Mouse (Mus musculus) left cerebral cortex, postnatal 14 days (tissue): ENCODE data around the gene Zfp872. TPM values are rescaled to one million over a fixed set of nuclear protein-coding genes. Genes with fewer than 3 reads are reported as not detected.

Experiments
- DNase-seq, 2 experiments: peaks; one replicate each; pipeline ENCODE4 v3.0.0; 2021 to 2022; ENCODE audit warnings: low spot score in 2 of 2, mixed read lengths in 1 of 2
- intact Hi-C: fragments of 180-260 bp; cut with DNase I; formaldehyde crosslinking; loops from one replicate; pipeline ENCODE4 v1.15.1; 2025
- total RNA-seq, 2 experiments: library from RNA; stranded (reverse); gene quantifications; 2 replicates each; pipeline ENCODE4 v1.2.3; 2021

Gene Zfp872
- total RNA-seq, 2 experiments from 2014 or later: 0.24 TPM; not detected in 1

DNA sequence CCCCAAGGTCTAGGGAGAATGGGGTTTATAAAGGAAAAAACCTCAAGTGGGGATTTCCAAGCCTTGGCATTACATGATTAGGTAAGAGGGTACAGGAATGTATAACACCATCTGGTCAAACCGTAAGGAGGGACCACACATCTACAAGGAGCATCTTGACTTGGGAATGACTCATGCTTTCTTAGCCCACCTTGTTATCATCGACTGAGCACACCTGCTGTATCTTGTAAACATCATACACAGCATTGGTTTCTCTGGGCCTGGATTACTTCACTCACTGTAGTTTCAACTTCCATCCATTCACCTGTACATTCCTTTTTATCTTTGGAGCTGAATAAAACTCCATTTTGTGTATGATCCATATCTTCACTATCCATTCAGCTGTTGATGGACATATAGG lies 56.4 kb downstream of the Zfp872 start:
- intact Hi-C loops: no loop called here
- no peak for DNase-seq

Other genes starting within 250 kb of the Zfp872 start
- 10 to 100 TPM; 14.4 to 15.0 TPM for gene Swsap1, start 232.3 kb upstream of the Zfp872 start, total RNA-seq
- 1 to 10 TPM; 1.4 to 3.4 TPM for gene Epor, start 224.6 kb upstream of the Zfp872 start, total RNA-seq
- gene Rgl3, start 198.6 kb upstream of the Zfp872 start, total RNA-seq: 1 to 10 TPM; 1.7 to 2.4 TPM
- 1 to 10 TPM; 7.3 to 7.7 TPM for gene Ccdc151, start 185.5 kb upstream of the Zfp872 start, total RNA-seq
- 100 to 1,000 TPM in 1 of 2 experiments, 10 to 100 TPM in 1; 98.9 to 102 TPM for gene Prkcsh, start 185.3 kb upstream of the Zfp872 start, total RNA-seq
- gene Elavl3, start 136.1 kb upstream of the Zfp872 start, total RNA-seq: 100 to 1,000 TPM; 155 to 168 TPM
- 1 to 10 TPM; 1.4 to 3.7 TPM for gene Gm49318, start 116.8 kb upstream of the Zfp872 start, total RNA-seq
- 10 to 100 TPM; 19.0 to 21.6 TPM for gene Zfp653, start 116.7 kb upstream of the Zfp872 start, total RNA-seq
- gene Ecsit, start 102.7 kb upstream of the Zfp872 start, total RNA-seq: 10 to 100 TPM; 41.5 to 43.2 TPM
- under 1 TPM; 0.88 to 0.93 TPM for gene Cnn1, start 88.9 kb upstream of the Zfp872 start, total RNA-seq
- 10 to 100 TPM; 62.0 to 64.2 TPM for gene Elof1, start 70.9 kb upstream of the Zfp872 start, total RNA-seq
- under 1 TPM; 0.40 to 0.53 TPM for gene Acp5, start 52.4 kb upstream of the Zfp872 start, total RNA-seq
- gene Pigyl, start 31.2 kb upstream of the Zfp872 start, total RNA-seq: 10 to 100 TPM; 33.1 to 51.9 TPM
- 10 to 100 TPM; 17.5 to 18.6 TPM for gene Zfp809, start 37.6 kb downstream of the Zfp872 start, total RNA-seq
- 1 to 10 TPM; 2.8 TPM for gene Zfp599, start 71.8 kb downstream of the Zfp872 start, total RNA-seq
- 10 to 100 TPM; 15.9 to 17.4 TPM for gene Zfp810, start 119.6 kb downstream of the Zfp872 start, total RNA-seq
- 1 to 10 TPM; 4.2 to 4.6 TPM for gene Anln, start 201.1 kb downstream of the Zfp872 start, total RNA-seq
- 1 to 10 TPM; 7.4 to 8.1 TPM for gene 9530077C05Rik, start 223.4 kb downstream of the Zfp872 start, total RNA-seq